ENCODE assay signal across 21 mouse cellular contexts in the genomic region with DNA sequence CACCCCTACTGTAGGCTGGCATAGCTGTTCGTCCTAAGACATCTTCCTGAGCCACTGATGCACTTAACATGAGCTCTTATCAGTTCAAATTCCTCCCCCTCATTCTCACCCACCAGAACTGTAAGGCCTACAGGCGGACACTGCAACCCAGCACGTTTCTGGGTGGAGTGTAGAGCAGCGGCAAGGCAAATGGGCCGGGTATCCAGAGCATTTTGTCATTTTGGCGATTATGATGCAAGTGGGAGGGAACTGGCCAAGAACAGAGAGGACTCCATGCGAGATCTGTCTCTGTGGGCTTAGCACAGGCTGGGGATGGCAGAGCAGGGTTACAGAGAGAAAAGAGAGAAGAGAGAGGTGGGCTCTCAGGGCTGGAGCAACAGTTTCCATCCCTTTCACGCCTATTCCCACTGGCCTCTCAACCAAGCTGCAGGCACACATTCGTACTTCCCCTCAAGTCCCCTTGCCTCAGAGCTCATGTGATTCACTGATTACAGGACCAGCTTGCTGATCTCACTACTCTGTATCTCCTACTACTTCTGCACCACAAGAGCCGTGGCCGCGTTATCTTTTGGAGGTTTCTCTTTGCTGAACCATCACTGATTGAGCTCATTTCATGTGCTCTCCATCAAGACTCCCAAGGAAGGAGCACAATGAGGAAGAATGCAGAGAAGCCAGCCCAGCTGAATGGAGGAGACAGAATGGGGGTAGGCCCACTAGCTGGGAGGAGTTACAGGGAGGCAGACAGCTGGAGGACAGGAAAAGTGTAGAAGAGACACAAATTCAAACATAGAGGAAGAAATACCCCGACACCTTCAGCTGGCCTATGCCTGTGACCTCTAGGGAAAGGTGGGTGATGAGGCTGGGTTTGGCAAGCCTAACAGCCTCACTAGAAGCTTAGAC. TPM values are rescaled to one million over a fixed set of nuclear protein-coding genes. Genes with fewer than 3 reads are reported as not detected.
A peak's percentile ranks its signal among the peaks of the same experiment; 100 is the strongest.
DNase-seq lines count a peak whose midpoint lies in the region; ATAC-seq and TF ChIP-seq lines count a peak whose summit lies in the region.
"Had no signal": no experiment of that assay in that cellular context is flagged by ENCODE, and none has a peak within 500 bp of the region (broad histone marks: within the 10 kb centered on the region; RNA-seq: fewer than 3 reads in every experiment).

No protein-coding gene starts in this region.

- no peak overlapping the region for H3K27ac ChIP-seq in heart, embryonic 15.5 days
- H3K27ac ChIP-seq in MEL (ENCODE audit: control insufficient read depth, low read depth, low read length), result no peak overlapping the region
- no peak overlapping the region for H3K27ac ChIP-seq in heart, postnatal 0 days (ENCODE audit: low read depth)
- H3K27ac ChIP-seq: forebrain, embryonic 12.5 days; hindbrain, embryonic 12.5 days; kidney, embryonic 15.5 days; liver, embryonic 13.5 days; midbrain, embryonic 13.5 days had no signal

- no peaks in the 10 kb centered on the region for H3K36me3 ChIP-seq in heart, embryonic 15.5 days
- no peaks in the 10 kb centered on the region for H3K36me3 ChIP-seq in MEL (ENCODE audit: control insufficient read depth in 1 of 2, insufficient read depth in 2 of 2, low read length in 2 of 2)
- H3K36me3 ChIP-seq in heart, postnatal 0 days (replicated peaks; ENCODE audit: control insufficient read depth, insufficient read depth, low read length), result no peaks in the 10 kb centered on the region
- H3K36me3 ChIP-seq: forebrain, embryonic 12.5 days; hindbrain, embryonic 12.5 days; kidney, embryonic 15.5 days; liver, embryonic 13.5 days; midbrain, embryonic 13.5 days had no signal

- no peak overlapping the region for H3K4me3 ChIP-seq in heart, embryonic 15.5 days
- no peak overlapping the region for H3K4me3 ChIP-seq in MEL (ENCODE audit: control insufficient read depth in 1 of 2, insufficient read depth in 1 of 2, low read depth in 2 of 2, low read length in 2 of 2)
- H3K4me3 ChIP-seq in heart, postnatal 0 days (ENCODE audit: low read depth, low read length), result no peak overlapping the region
- H3K4me3 ChIP-seq: forebrain, embryonic 12.5 days; hindbrain, embryonic 12.5 days; kidney, embryonic 15.5 days; liver, embryonic 13.5 days; midbrain, embryonic 13.5 days had no signal

- no peak; the same call in 1 of the 2 replicates for ATAC-seq in heart, embryonic 15.5 days (replicated peaks; ENCODE audit: insufficient number of reproducible peaks, insufficient read depth, low FRiP score, low read depth)
- no peak for ATAC-seq in heart, postnatal 0 days (ENCODE audit: insufficient read depth, low read depth)
- ATAC-seq: inflammation-experienced regulatory T-cells, adult 6 months; midbrain, embryonic 13.5 days had no signal

- DNase-seq in adrenal gland, postnatal 10 days, result peak; percentile 20
- no peak for DNase-seq in adrenal gland, postnatal 25 days
- no peak for DNase-seq in heart, postnatal 36 days
- DNase-seq in MEL (ENCODE audit: low read depth, low spot score), result peak; percentile 68
- DNase-seq in heart, postnatal 0 days (ENCODE audit: low spot score), result peak; percentile 13
- no peak for DNase-seq in gastrocnemius, postnatal 10 days
- DNase-seq in thymus, postnatal 4 days, result no peak
- DNase-seq: cerebellum, adult 18-20 months; cerebellum, postnatal 36 days; gastrocnemius, postnatal 25 days; layer of hippocampus, postnatal 36 days; left cerebral cortex, postnatal 4 days; liver, embryonic 13.5 days had no signal

- H3K9me3 ChIP-seq in heart, embryonic 15.5 days (replicated peaks), result no peaks in the 10 kb centered on the region
- H3K9me3 ChIP-seq in MEL (replicated peaks; ENCODE audit: insufficient read depth, low read length), result no peaks in the 10 kb centered on the region
- no peaks in the 10 kb centered on the region for H3K9me3 ChIP-seq in heart, postnatal 0 days (replicated peaks; ENCODE audit: control insufficient read depth, low read length)
- H3K9me3 ChIP-seq: forebrain, embryonic 12.5 days; hindbrain, embryonic 12.5 days; kidney, embryonic 15.5 days; liver, embryonic 13.5 days; midbrain, embryonic 13.5 days had no signal

- H3K4me2 ChIP-seq in heart, embryonic 15.5 days, result peak overlapping the region; percentile 11; the same call in 1 of the 2 replicates
- no peak overlapping the region for H3K4me2 ChIP-seq in heart, postnatal 0 days (ENCODE audit: low read depth, low read length)
- H3K4me2 ChIP-seq: forebrain, embryonic 12.5 days; hindbrain, embryonic 12.5 days; kidney, embryonic 15.5 days; liver, embryonic 13.5 days; midbrain, embryonic 13.5 days had no signal

- WGBS in heart, embryonic 15.5 days, result 52% methylated on average over 13 of the region's 13 CpGs
- 40% methylated on average over 13 of the region's 13 CpGs for WGBS in heart, postnatal 0 days

- TF ChIP-seq EP300 in MEL (IDR thresholded peaks at IDR 0.05; ENCODE audit: low read depth in 1 of 2, low read length in 2 of 2), result 0 out of 4 replicates have a peak, but pooled peaks have one; percentile 11 to 19
- no peak for TF ChIP-seq EP300 in heart, postnatal 0 days (IDR thresholded peaks at IDR 0.05; ENCODE audit: low read depth)

- TF ChIP-seq RAD21 in MEL (IDR thresholded peaks at IDR 0.05; ENCODE audit: low read depth, low read length), result no peak

- TF ChIP-seq CTCF in MEL (IDR thresholded peaks at IDR 0.05 in 2 of 3, conservative IDR thresholded peaks at IDR 0.05 in 1 of 3; ENCODE audit: control insufficient read depth in 1 of 3, insufficient read depth in 1 of 3, low read depth in 2 of 3, low read length in 3 of 3, poor library complexity in 1 of 3, severe bottlenecking in 1 of 3), result no peak
- TF ChIP-seq CTCF in heart, postnatal 0 days (IDR thresholded peaks at IDR 0.05; ENCODE audit: low read depth), result no peak

- no peak overlapping the region for H3K9ac ChIP-seq in heart, embryonic 15.5 days
- H3K9ac ChIP-seq in MEL (ENCODE audit: control insufficient read depth, low read depth, low read length, poor library complexity, severe bottlenecking), result no peak overlapping the region
- H3K9ac ChIP-seq in heart, postnatal 0 days (replicated peaks; ENCODE audit: low read depth, low read length), result no peak overlapping the region
- H3K9ac ChIP-seq: forebrain, embryonic 12.5 days; hindbrain, embryonic 12.5 days; kidney, embryonic 15.5 days; liver, embryonic 13.5 days; midbrain, embryonic 13.5 days had no signal

- TF ChIP-seq POLR2A in MEL (IDR thresholded peaks at IDR 0.05; ENCODE audit: control insufficient read depth in 1 of 2, insufficient read depth in 1 of 2, low read depth in 1 of 2, low read length in 2 of 2, poor library complexity in 1 of 2), result no peak

- H3K79me2 ChIP-seq in MEL (ENCODE audit: control insufficient read depth, insufficient read depth, low read length, poor library complexity), result no peaks in the 10 kb centered on the region

- no peaks in the 10 kb centered on the region for H3K27me3 ChIP-seq in heart, embryonic 15.5 days
- H3K27me3 ChIP-seq in MEL (ENCODE audit: control insufficient read depth in 1 of 2, insufficient read depth in 2 of 2, low read length in 2 of 2), result peaks cover 0 to 3% of the 10 kb centered on the region in 2 experiments; a peak in 2 of 4 replicates
- H3K27me3 ChIP-seq in heart, postnatal 0 days (ENCODE audit: control insufficient read depth, insufficient read depth, low read length), result no peaks in the 10 kb centered on the region
- H3K27me3 ChIP-seq: forebrain, embryonic 12.5 days; hindbrain, embryonic 12.5 days; kidney, embryonic 15.5 days; liver, embryonic 13.5 days; midbrain, embryonic 13.5 days had no signal

- H3K4me1 ChIP-seq in heart, embryonic 15.5 days (replicated peaks), result peaks cover 13% of the 10 kb centered on the region
- H3K4me1 ChIP-seq in MEL (ENCODE audit: control insufficient read depth in 1 of 2, insufficient read depth in 2 of 2, low read length in 2 of 2), result peaks cover 0 to 4% of the 10 kb centered on the region in 2 experiments; a peak in 1 of 4 replicates
- 0 out of 2 replicates have a peak, but pooled peaks cover 4% of the 10 kb centered on the region for H3K4me1 ChIP-seq in heart, postnatal 0 days (ENCODE audit: control insufficient read depth, insufficient read depth)
- H3K4me1 ChIP-seq: forebrain, embryonic 12.5 days; hindbrain, embryonic 12.5 days; kidney, embryonic 15.5 days; midbrain, embryonic 13.5 days had no signal

- intact Hi-C loops in heart, postnatal 36 days (cut with DNase I), result no loop called here

TF ChIP-seq in MEL, 35 proteins besides CTCF, POLR2A, EP300 and RAD21 (continues in another document):
- TF ChIP-seq GATA1 (IDR thresholded peaks at IDR 0.05; ENCODE audit: low read depth, low read length) (peak; percentile 56), USF2 (IDR thresholded peaks at IDR 0.05; ENCODE audit: borderline replicate concordance in 1 of 2, insufficient read depth in 1 of 2, low read depth in 1 of 2, low read length in 2 of 2) (no peak), CHD1 (IDR thresholded peaks at IDR 0.05; ENCODE audit: low read depth, low read length) (no peak), CHD2 (IDR thresholded peaks at IDR 0.05; ENCODE audit: low read length) (no peak), NELFE (IDR thresholded peaks at IDR 0.05; ENCODE audit: low read depth, low read length) (no peak), MAFK (IDR thresholded peaks at IDR 0.05; ENCODE audit: borderline replicate concordance, low read depth, low read length) (no peak), ETS1 (IDR thresholded peaks at IDR 0.05; ENCODE audit: low read depth, low read length) (0 out of 2 replicates have a peak, but pooled peaks have one; percentile 19)

RNA-seq across cellular contexts. Expression of gene Fabp1, which starts 1.7 kb away (rescaled TPM):
- total RNA-seq in adrenal gland, postnatal 10 days (2021), result 100 to 1,000 TPM; 160 to 453 TPM
- total RNA-seq in adrenal gland, postnatal 25 days (2021), result 55.1 TPM in 1 of 2 replicates, not detected in the other
- 0.42 and 2.9 TPM in 2 replicates for polyA plus RNA-seq in heart, embryonic 15.5 days (2015; fragmentation: Nextera tagmentation; extraction: Ambion mirVana)
- not detected for total RNA-seq in heart, postnatal 36 days (2021)
- not detected in 2 replicates for total RNA-seq in MEL (2012; rRNA removed)
- polyA plus RNA-seq in MEL (2012; ENCODE audit: insufficient read depth in 1 of 2, insufficient read length in 2 of 2, low read depth in 1 of 2, low replicate concordance in 2 of 2, missing spikeins in 1 of 2), result not detected
- not detected in 2 replicates for total RNA-seq in heart, postnatal 0 days (2014; rRNA removed; ENCODE audit: low replicate concordance)
- polyA plus RNA-seq in heart, postnatal 0 days (2015; fragmentation: Nextera tagmentation; extraction: Ambion mirVana), result 0.23 and 0.83 TPM in 2 replicates
- under 1 TPM in 1 of 2 experiments, not detected in 1; 0.70 TPM for total RNA-seq in gastrocnemius, postnatal 10 days (2021)
- total RNA-seq: gastrocnemius, postnatal 25 days; layer of hippocampus, postnatal 36 days; left cerebral cortex, postnatal 4 days; neutrophil, adult 5-6 weeks had no signal
- polyA plus RNA-seq: forebrain, embryonic 12.5 days; frontal cortex, adult 2 months; hindbrain, embryonic 12.5 days; inflammation-experienced regulatory T-cells, adult 6 months; midbrain, embryonic 13.5 days had no signal

RNA-seq across cellular contexts. Expression of gene Thnsl2, which starts 53.6 kb away (rescaled TPM):
- 10 to 100 TPM; 16.6 to 17.0 TPM for total RNA-seq in adrenal gland, postnatal 10 days (2021)
- 15.9 and 22.8 TPM in 2 replicates for total RNA-seq in adrenal gland, postnatal 25 days (2021)
- 4.2 and 6.9 TPM in 2 replicates for polyA plus RNA-seq in heart, embryonic 15.5 days (2015; fragmentation: Nextera tagmentation; extraction: Ambion mirVana)
- 1 to 10 TPM; 4.5 to 5.4 TPM for total RNA-seq in heart, postnatal 36 days (2021)
- total RNA-seq in MEL (2012; rRNA removed), result 0.08 and 0.16 TPM in 2 replicates
- polyA plus RNA-seq in MEL (2012; ENCODE audit: insufficient read depth in 1 of 2, insufficient read length in 2 of 2, low read depth in 1 of 2, low replicate concordance in 2 of 2, missing spikeins in 1 of 2), result under 1 TPM in 1 of 2 experiments, not detected in 1; 0.21 TPM
- 3.7 and 11.1 TPM in 2 replicates for total RNA-seq in heart, postnatal 0 days (2014; rRNA removed; ENCODE audit: low replicate concordance)
- 6.9 and 7.6 TPM in 2 replicates for polyA plus RNA-seq in heart, postnatal 0 days (2015; fragmentation: Nextera tagmentation; extraction: Ambion mirVana)
- 1 to 10 TPM; 7.8 to 8.5 TPM for total RNA-seq in gastrocnemius, postnatal 10 days (2021)
- total RNA-seq: neutrophil, adult 5-6 weeks had no signal

Comparison
In these comparisons a context has a peak if more than half of its experiments do, and no peak if none do; other contexts are left out.
1. DNase-seq: peak in adrenal gland, postnatal 10 days (single experiment), MEL (single experiment) and heart, postnatal 0 days (single experiment); none in adrenal gland, postnatal 25 days (single experiment), heart, postnatal 36 days (0 of 2), gastrocnemius, postnatal 10 days (single experiment) and thymus, postnatal 4 days (single experiment).